ENCODE assay signal across 42 mouse cellular contexts in the genomic region with DNA sequence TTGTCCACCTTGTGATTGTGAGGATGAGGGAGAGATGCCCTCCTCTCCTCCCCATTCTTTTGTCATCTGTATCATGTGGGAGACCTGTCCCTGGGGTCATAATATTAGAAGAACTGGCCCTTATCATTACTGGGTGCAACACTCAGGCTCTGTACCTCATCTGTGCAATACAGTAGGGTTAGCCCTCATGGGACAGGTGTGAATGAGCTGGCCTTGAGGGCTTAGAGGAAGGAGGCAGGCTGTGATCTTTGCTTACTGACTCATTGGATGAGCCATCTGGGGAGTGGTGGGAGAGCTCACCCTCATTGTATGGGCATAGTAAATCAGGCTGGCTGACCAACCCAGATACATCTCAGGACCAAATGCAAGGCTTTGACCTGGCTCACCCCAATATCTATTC. TPM values are rescaled to one million over a fixed set of nuclear protein-coding genes. Genes with fewer than 3 reads are reported as not detected.
"Had no signal": no experiment of that assay in that cellular context is flagged by ENCODE, and none has a peak within 500 bp of the region (broad histone marks: within the 10 kb centered on the region; RNA-seq: fewer than 3 reads in every experiment).

No protein-coding gene starts in this region.

- H3K9me3 ChIP-seq: heart, embryonic 10.5 days; heart, embryonic 13.5 days; heart, embryonic 15.5 days; hindbrain, embryonic 10.5 days; hindbrain, embryonic 12.5 days; hindbrain, embryonic 13.5 days; hindbrain, embryonic 15.5 days; intestine, embryonic 15.5 days; kidney, embryonic 15.5 days had no signal

- ATAC-seq: hindbrain, embryonic 16.5 days; hindbrain, postnatal 0 days; inflammation-experienced regulatory T-cells, adult 6 months; intestine, embryonic 15.5 days; intestine, embryonic 16.5 days; intestine, postnatal 0 days had no signal

- H3K27me3 ChIP-seq: heart, embryonic 13.5 days; heart, embryonic 15.5 days; hindbrain, embryonic 12.5 days; hindbrain, embryonic 13.5 days; hindbrain, embryonic 15.5 days; intestine, embryonic 15.5 days; kidney, embryonic 15.5 days had no signal

- H3K4me3 ChIP-seq: heart, embryonic 10.5 days; heart, embryonic 13.5 days; heart, embryonic 15.5 days; hindbrain, embryonic 10.5 days; hindbrain, embryonic 12.5 days; hindbrain, embryonic 13.5 days; hindbrain, embryonic 15.5 days; intestine, embryonic 15.5 days; kidney, embryonic 15.5 days; layer of hippocampus, adult 2 months had no signal

- H3K36me3 ChIP-seq: heart, embryonic 10.5 days; heart, embryonic 13.5 days; heart, embryonic 15.5 days; hindbrain, embryonic 10.5 days; hindbrain, embryonic 12.5 days; hindbrain, embryonic 13.5 days; hindbrain, embryonic 15.5 days; intestine, embryonic 15.5 days; kidney, embryonic 15.5 days had no signal

- H3K9ac ChIP-seq: heart, embryonic 13.5 days; heart, embryonic 15.5 days; hindbrain, embryonic 12.5 days; hindbrain, embryonic 13.5 days; hindbrain, embryonic 14.5 days; hindbrain, embryonic 15.5 days; intestine, embryonic 15.5 days; kidney, embryonic 15.5 days had no signal

- H3K4me2 ChIP-seq: heart, embryonic 11.5 days; heart, embryonic 13.5 days; heart, embryonic 15.5 days; hindbrain, embryonic 12.5 days; hindbrain, embryonic 13.5 days; hindbrain, embryonic 14.5 days; hindbrain, embryonic 15.5 days; intestine, embryonic 15.5 days; kidney, embryonic 15.5 days had no signal

- H3K4me1 ChIP-seq: heart, embryonic 10.5 days; heart, embryonic 13.5 days; heart, embryonic 15.5 days; hindbrain, embryonic 10.5 days; hindbrain, embryonic 12.5 days; hindbrain, embryonic 13.5 days; hindbrain, embryonic 15.5 days; intestine, embryonic 15.5 days; kidney, embryonic 15.5 days had no signal

- H3K27ac ChIP-seq: heart, embryonic 10.5 days; heart, embryonic 13.5 days; heart, embryonic 15.5 days; hindbrain, embryonic 10.5 days; hindbrain, embryonic 12.5 days; hindbrain, embryonic 13.5 days; hindbrain, embryonic 14.5 days; hindbrain, embryonic 15.5 days; hindbrain, postnatal 0 days; intestine, embryonic 15.5 days; kidney, embryonic 15.5 days; kidney, postnatal 0 days; layer of hippocampus, adult 2 months had no signal

- DNase-seq: heart, postnatal 10 days; heart, postnatal 14 days; heart, postnatal 36 days; heart, postnatal 4 days; kidney, adult 11 months; kidney, adult 18-20 months; kidney, adult 2 months; kidney, adult 8-10 months; kidney, adult 9 months; kidney, postnatal 10 days; kidney, postnatal 14 days; kidney, postnatal 25 days; kidney, postnatal 36 days; kidney, postnatal 4 days; layer of hippocampus, adult 9-11 months; layer of hippocampus, postnatal 36 days had no signal

RNA-seq across cellular contexts. Expression of gene Csn2, which starts 35.4 kb away (rescaled TPM):
- polyA plus RNA-seq: heart, embryonic 10.5 days; heart, embryonic 11.5 days; heart, embryonic 13.5 days; heart, embryonic 14.5 days; heart, embryonic 15.5 days; heart, postnatal 0 days; hindbrain, embryonic 10.5 days; hindbrain, embryonic 11.5 days; hindbrain, embryonic 12.5 days; hindbrain, embryonic 13.5 days; hindbrain, embryonic 14.5 days; hindbrain, embryonic 15.5 days; hindbrain, embryonic 16.5 days; hindbrain, postnatal 0 days; inflammation-experienced regulatory T-cells, adult 6 months; intestine, embryonic 14.5 days; intestine, embryonic 15.5 days; intestine, embryonic 16.5 days; kidney, adult 2 months; kidney, embryonic 14.5 days; kidney, embryonic 15.5 days; kidney, embryonic 16.5 days; kidney, postnatal 0 days had no signal

RNA-seq across cellular contexts. Expression of gene Csn1s2a, which starts 39.5 kb away (rescaled TPM):
- polyA plus RNA-seq: heart, embryonic 10.5 days; heart, embryonic 11.5 days; heart, embryonic 13.5 days; heart, embryonic 14.5 days; heart, embryonic 15.5 days; heart, embryonic 16.5 days; heart, postnatal 0 days; hindbrain, embryonic 10.5 days; hindbrain, embryonic 11.5 days; hindbrain, embryonic 12.5 days; hindbrain, embryonic 13.5 days; hindbrain, embryonic 14.5 days; hindbrain, embryonic 15.5 days; hindbrain, embryonic 16.5 days; hindbrain, postnatal 0 days; inflammation-experienced regulatory T-cells, adult 6 months; intestine, embryonic 14.5 days; intestine, embryonic 15.5 days; intestine, embryonic 16.5 days; kidney, adult 2 months; kidney, embryonic 14.5 days; kidney, embryonic 15.5 days; kidney, embryonic 16.5 days; kidney, postnatal 0 days; large intestine, adult 2 months had no signal
